Mouse (Mus musculus) myocyte (in vitro differentiated cells): Measurements from ENCODE around the gene Pafah2. TPM values are rescaled to one million over a fixed set of nuclear protein-coding genes. Genes with fewer than 3 reads are reported as not detected.
"Not testable (repeated sequence)": the region's sequence is repeated elsewhere in the genome, so short reads cannot be mapped to it uniquely, and the experiment has no call there.

Experiments
- H3K27me3 ChIP-seq: one replicate; pipeline ENCODE4 v1.6.1; 2011; ENCODE audit not compliant: control insufficient read depth, insufficient read depth, insufficient read length
- H3K36me3 ChIP-seq: one replicate; pipeline ENCODE4 v1.6.1; 2011; ENCODE audit not compliant: control insufficient read depth, insufficient read depth
- H3K4me2 ChIP-seq: one replicate; pipeline ENCODE4 v1.6.1; 2011; ENCODE audit warnings: low read depth, control low read depth
- H3K4me3 ChIP-seq: one replicate; pipeline ENCODE4 v1.5.1; 2011; ENCODE audit warnings: mild to moderate bottlenecking, control low read depth, moderate library complexity
- H3K79me2 ChIP-seq: one replicate; pipeline ENCODE4 v1.6.1; 2011; ENCODE audit not compliant: control insufficient read depth, insufficient read depth
- H3ac ChIP-seq: one replicate; pipeline ENCODE4 v1.6.1; 2011; ENCODE audit not compliant: control insufficient read depth, insufficient read length
- CEBPB ChIP-seq: IDR thresholded peaks from 2 replicates; pipeline ENCODE4 v1.6.1; 2011; ENCODE audit warnings: mild to moderate bottlenecking, moderate library complexity; ENCODE audit not compliant: poor library complexity, insufficient read depth, severe bottlenecking
- E2F4 ChIP-seq: IDR thresholded peaks from one replicate; pipeline ENCODE4 v1.6.1; 2011; ENCODE audit warnings: mild to moderate bottlenecking, control low read depth, moderate library complexity; ENCODE audit not compliant: insufficient read depth
- MAX ChIP-seq: IDR thresholded peaks from one replicate; pipeline ENCODE4 v1.6.1; 2011; ENCODE audit warnings: low read depth, mild to moderate bottlenecking, control low read depth
- MYOD1 ChIP-seq, 3 experiments: IDR thresholded peaks; one replicate each; pipeline ENCODE4 v1.6.1; 2011; ENCODE audit warnings: control low read depth in 2 of 3, low read depth in 2 of 3, mild to moderate bottlenecking in 2 of 3, moderate library complexity in 1 of 3; ENCODE audit not compliant: insufficient read length in 2 of 3, control insufficient read depth in 1 of 3
- MYOG ChIP-seq, 3 experiments: IDR thresholded peaks; one replicate each; pipeline ENCODE4 v1.6.1; 2011; ENCODE audit warnings: control low read depth in 2 of 3, low read depth in 2 of 3, mild to moderate bottlenecking in 2 of 3; ENCODE audit not compliant: insufficient read length in 2 of 3, control insufficient read depth in 1 of 3, insufficient read depth in 1 of 3
- POLR2A ChIP-seq: IDR thresholded peaks from one replicate; pipeline ENCODE4 v1.6.1; 2011; ENCODE audit warnings: low read depth, mild to moderate bottlenecking, control low read depth, moderate library complexity; ENCODE audit not compliant: insufficient read length
- POLR2AphosphoS2 ChIP-seq: IDR thresholded peaks from one replicate; pipeline ENCODE4 v1.6.1; 2011; ENCODE audit warnings: low read depth, control low read depth; ENCODE audit not compliant: insufficient read length
- REST ChIP-seq: IDR thresholded peaks from one replicate; pipeline ENCODE4 v1.6.1; 2011; ENCODE audit warnings: mild to moderate bottlenecking, control low read depth, moderate library complexity; ENCODE audit not compliant: insufficient read depth, insufficient read length
- SRF ChIP-seq: IDR thresholded peaks from one replicate; pipeline ENCODE4 v1.6.1; 2011; ENCODE audit warnings: low read depth; ENCODE audit not compliant: control insufficient read depth, insufficient read length
- TCF12 ChIP-seq: IDR thresholded peaks from one replicate; pipeline ENCODE4 v1.6.1; 2011; ENCODE audit warnings: mild to moderate bottlenecking, control low read depth; ENCODE audit not compliant: poor library complexity, insufficient read depth, severe bottlenecking
- TCF3 ChIP-seq: IDR thresholded peaks from one replicate; pipeline ENCODE4 v1.6.1; 2011; ENCODE audit warnings: low read depth, control low read depth; ENCODE audit not compliant: insufficient read length
- USF1 ChIP-seq: IDR thresholded peaks from one replicate; pipeline ENCODE4 v1.6.1; 2011; ENCODE audit warnings: low read depth, mild to moderate bottlenecking, control low read depth, moderate library complexity
- polyA plus RNA-seq: library from polyadenylated mRNA; unstranded; fragments of >200 nt; fragmentation: generic; extraction: Trizol; gene quantifications from one replicate; pipeline ENCODE4 v1.2.1, GENCODE M21; 2012; ENCODE audit warnings: missing spikeins

Gene Pafah2
- polyA plus RNA-seq, 1 experiment, result 7.1 TPM

DNA sequence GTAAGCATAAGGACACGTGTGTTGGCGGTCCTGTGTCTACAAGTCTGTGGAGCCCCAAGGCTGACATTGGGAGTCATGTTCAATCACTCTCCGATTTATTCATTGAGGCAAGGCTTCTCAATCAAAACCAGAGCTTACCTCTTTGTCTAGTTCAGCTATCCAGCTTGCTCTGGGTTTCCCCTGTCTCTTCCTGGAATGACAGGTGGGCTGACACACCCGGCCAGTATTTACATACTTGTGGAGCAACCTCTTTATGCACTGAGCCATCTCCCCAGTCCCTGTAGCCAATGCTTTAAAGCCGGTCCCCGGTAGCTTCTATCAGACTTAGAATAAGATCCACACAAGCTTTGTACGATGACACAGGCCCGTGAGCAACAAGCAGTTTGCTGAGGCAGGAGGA, 16.6 kb upstream of the Pafah2 start:
- H3K4me2 ChIP-seq, result no peak overlapping the region
- H3ac ChIP-seq, result no peak overlapping the region
- TF ChIP-seq TCF12, result no peak
- no peak for TF ChIP-seq TCF3
- no peak for TF ChIP-seq E2F4
- TF ChIP-seq REST, result no peak
- TF ChIP-seq POLR2A, result no peak
- TF ChIP-seq CEBPB, result no peak
- TF ChIP-seq POLR2AphosphoS2, result no peak
- no peak for TF ChIP-seq MAX
- no peaks in the 10 kb centered on the region for H3K79me2 ChIP-seq
- peaks cover 4% of the 10 kb centered on the region for H3K27me3 ChIP-seq
- H3K4me3 ChIP-seq, result no peak overlapping the region
- H3K36me3 ChIP-seq, result no peaks in the 10 kb centered on the region

- H3K27me3 ChIP-seq, H3K4me3 ChIP-seq, H3ac ChIP-seq, H3K36me3 ChIP-seq, H3K4me2 ChIP-seq, H3K79me2 ChIP-seq: not testable (repeated sequence)
These were observed 12.4 kb upstream of the Pafah2 start, which contains the start of gene Extl1 for GRCm38 (mm10) chr4:134383750-134384149. TSS of gene Extl1 (minus strand) at chr4:134383850.

DNA sequence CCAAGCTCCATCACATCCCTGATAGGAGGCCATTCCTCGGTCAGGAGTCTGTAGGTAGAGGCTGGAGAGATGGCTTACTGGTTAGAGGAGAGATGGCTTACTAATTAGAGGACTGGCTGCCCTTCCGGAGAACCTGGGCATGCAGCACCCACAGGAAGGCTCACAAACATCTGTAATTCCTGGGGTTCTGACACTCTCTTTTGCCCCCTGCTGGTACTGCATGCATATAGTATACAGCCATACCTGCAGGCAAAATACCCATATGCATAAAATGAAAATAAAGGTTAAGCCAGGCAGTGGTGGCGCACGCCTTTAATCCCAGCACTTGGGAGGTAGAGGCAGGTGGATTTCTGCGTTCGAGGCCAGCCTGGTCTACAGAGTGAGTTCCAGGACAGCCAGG, 8.9 kb upstream of the Pafah2 start:
- Histone ChIP-seq H3K27me3 (no peaks in the 10 kb centered on the region), H3ac (no peak overlapping the region), H3K4me3 (no peak overlapping the region), H3K36me3 (no peaks in the 10 kb centered on the region), H3K4me2 (no peak overlapping the region), H3K79me2 (no peaks in the 10 kb centered on the region)
- no peak for TF ChIP-seq REST
- TF ChIP-seq MAX, result no peak
- TF ChIP-seq TCF3, result no peak
- TF ChIP-seq MYOD1 (IDR thresholded peaks at IDR 0.05; ENCODE audit: control insufficient read depth in 1 of 3, insufficient read length in 2 of 3, low read depth in 2 of 3), result no peak
- no peak for TF ChIP-seq SRF
- TF ChIP-seq CEBPB, result no peak
- no peak for TF ChIP-seq USF1
- no peak for TF ChIP-seq MYOG (IDR thresholded peaks at IDR 0.05; ENCODE audit: control insufficient read depth in 1 of 3, insufficient read depth in 1 of 3, insufficient read length in 2 of 3, low read depth in 2 of 3)
- TF ChIP-seq TCF12, result no peak
- no peak for TF ChIP-seq POLR2A
- no peak for TF ChIP-seq E2F4

DNA sequence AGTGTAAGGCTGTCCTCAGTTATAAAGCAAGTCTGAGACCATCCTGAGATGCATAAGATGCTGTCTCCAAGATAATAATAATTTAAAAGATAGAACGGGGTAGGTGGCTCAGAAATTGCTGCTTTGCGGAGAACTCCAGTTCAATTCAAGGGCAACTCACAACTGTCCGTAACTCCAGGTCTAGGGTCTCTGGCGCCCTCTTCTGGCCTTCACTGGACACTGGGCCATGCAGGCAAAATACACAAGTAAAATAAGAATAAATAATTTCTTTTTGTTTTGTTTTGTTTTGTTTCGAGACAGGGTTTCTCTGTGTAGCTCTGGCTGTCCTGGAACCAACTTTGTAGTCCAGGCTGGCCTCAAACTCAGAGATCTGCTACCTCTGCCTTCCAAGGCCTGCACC, 7.7 kb upstream of the Pafah2 start:
- TF ChIP-seq TCF3 (no peak), REST (no peak), POLR2AphosphoS2 (no peak), SRF (no peak), E2F4 (no peak), TCF12 (no peak), MYOG (IDR thresholded peaks at IDR 0.05; ENCODE audit: control insufficient read depth in 1 of 3, insufficient read depth in 1 of 3, insufficient read length in 2 of 3, low read depth in 2 of 3) (no peak), MAX (no peak), CEBPB (no peak), POLR2A (no peak), USF1 (no peak), MYOD1 (IDR thresholded peaks at IDR 0.05; ENCODE audit: control insufficient read depth in 1 of 3, insufficient read length in 2 of 3, low read depth in 2 of 3) (no peak)
- H3K79me2 ChIP-seq, result no peaks in the 10 kb centered on the region
- H3K4me3 ChIP-seq, result no peak overlapping the region
- H3K4me2 ChIP-seq, result no peak overlapping the region
- no peaks in the 10 kb centered on the region for H3K27me3 ChIP-seq
- H3K36me3 ChIP-seq, result no peaks in the 10 kb centered on the region
- no peak overlapping the region for H3ac ChIP-seq

DNA sequence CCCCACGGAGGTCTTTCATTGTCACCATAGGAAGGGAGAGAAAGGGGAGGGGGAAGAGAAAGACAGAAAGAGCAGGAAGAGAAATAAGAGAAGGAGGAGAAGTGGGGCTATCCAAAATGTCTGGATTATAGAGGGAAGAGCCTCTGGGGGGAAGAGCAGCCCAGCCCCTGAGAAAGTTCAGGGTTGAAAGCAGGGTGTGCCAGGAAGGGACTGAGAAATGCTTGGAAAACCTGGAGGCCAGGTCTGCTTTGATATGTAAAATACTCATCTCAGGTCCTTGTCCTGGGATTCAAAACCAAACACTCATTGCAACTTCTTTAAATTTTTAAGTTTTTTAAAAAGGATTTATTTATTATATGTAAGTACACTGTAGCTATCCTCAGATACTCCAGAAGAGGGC, 4.5 kb upstream of the Pafah2 start:
- TF ChIP-seq SRF (no peak), POLR2AphosphoS2 (no peak), MYOD1 (IDR thresholded peaks at IDR 0.05; ENCODE audit: control insufficient read depth in 1 of 3, insufficient read length in 2 of 3, low read depth in 2 of 3) (no peak), USF1 (no peak), CEBPB (no peak), TCF3 (no peak), MYOG (IDR thresholded peaks at IDR 0.05; ENCODE audit: control insufficient read depth in 1 of 3, insufficient read depth in 1 of 3, insufficient read length in 2 of 3, low read depth in 2 of 3) (no peak), TCF12 (no peak), REST (no peak), E2F4 (no peak), POLR2A (no peak), MAX (no peak)
- no peaks in the 10 kb centered on the region for H3K79me2 ChIP-seq
- no peak overlapping the region for H3K4me3 ChIP-seq
- H3K36me3 ChIP-seq, result no peaks in the 10 kb centered on the region
- H3K4me2 ChIP-seq, result no peak overlapping the region
- H3ac ChIP-seq, result no peak overlapping the region
- no peaks in the 10 kb centered on the region for H3K27me3 ChIP-seq
